Mouse (Mus musculus) urinary bladder, adult 2 months (tissue): ENCODE results near the gene Tank. TPM values are rescaled to one million over a fixed set of nuclear protein-coding genes. Genes with fewer than 3 reads are reported as not detected.

ENCODE experiments used
- DNase-seq: peaks from one replicate; pipeline ENCODE4 v3.0.0; 2022; ENCODE audit warnings: low spot score
- polyA plus RNA-seq: library from polyadenylated mRNA; depleted of rRNA; stranded (reverse); fragments of >200 nt; gene quantifications from 2 replicates; pipeline ENCODE4 v1.2.3, GENCODE M21; 2012; rRNA removed

Tank gene
- polyA plus RNA-seq, result 30.7 and 40.8 TPM in 2 replicates

- DNase-seq, result no peak
These were observed at the start of gene Tank for GRCm38 (mm10) chr2:61578433-61578832. Gene Tank (plus strand): TSS chr2:61578585.

GRCm38 (mm10) chr2:61532326-61532725, 46.1 kb upstream of the Tank start:
- DNase-seq, result no peak

GRCm38 (mm10) chr2:61533131-61533530, 45.3 kb upstream of the Tank start:
- peak; percentile 20 for DNase-seq

GRCm38 (mm10) chr2:61536901-61537300, 41.5 kb upstream of the Tank start:
- DNase-seq, result no peak

- DNase-seq, result no peak
These were observed 39.0 kb upstream of the Tank start for GRCm38 (mm10) chr2:61539378-61539777.

GRCm38 (mm10) chr2:61542426-61542825, 36.0 kb upstream of the Tank start:
- no peak for DNase-seq

GRCm38 (mm10) chr2:61545666-61546065, 32.7 kb upstream of the Tank start:
- DNase-seq, result no peak

GRCm38 (mm10) chr2:61548021-61548420, 30.4 kb upstream of the Tank start:
- DNase-seq, result no peak

- DNase-seq, result no peak
These were observed 26.7 kb upstream of the Tank start for GRCm38 (mm10) chr2:61551680-61552079.

GRCm38 (mm10) chr2:61555367-61555766, 23.0 kb upstream of the Tank start:
- DNase-seq, result no peak

GRCm38 (mm10) chr2:61555825-61556224, 22.6 kb upstream of the Tank start:
- no peak for DNase-seq

GRCm38 (mm10) chr2:61556639-61557038, 21.7 kb upstream of the Tank start:
- no peak for DNase-seq

GRCm38 (mm10) chr2:61557848-61558471, 20.4 kb upstream of the Tank start:
- no peak for DNase-seq

- DNase-seq, result no peak
These were observed 17.3 kb upstream of the Tank start for GRCm38 (mm10) chr2:61561058-61561457.

- no peak for DNase-seq
These were observed 15.2 kb upstream of the Tank start for GRCm38 (mm10) chr2:61563202-61563601.

GRCm38 (mm10) chr2:61567045-61567783, 11.2 kb upstream of the Tank start:
- no peak for DNase-seq

GRCm38 (mm10) chr2:61569181-61569580, 9.2 kb upstream of the Tank start:
- DNase-seq, result no peak

GRCm38 (mm10) chr2:61571343-61571955, 6.9 kb upstream of the Tank start:
- DNase-seq, result no peak

GRCm38 (mm10) chr2:61576497-61576896, 1.9 kb upstream of the Tank start:
- no peak for DNase-seq

- no peak for DNase-seq
These were observed 1.3 kb upstream of the Tank start for GRCm38 (mm10) chr2:61576928-61577695.

GRCm38 (mm10) chr2:61577696-61578062, 706 bp upstream of the Tank start:
- DNase-seq, result no peak

GRCm38 (mm10) chr2:61579501-61579990, 1.2 kb downstream of the Tank start:
- no peak for DNase-seq
